Mouse (Mus musculus) limb, embryonic 14.5 days (tissue): ENCODE data around the gene 1110032F04Rik. TPM values are rescaled to one million over a fixed set of nuclear protein-coding genes. Genes with fewer than 3 reads are reported as not detected.

Source experiments
- ATAC-seq: fragments of 200-750 bp; cut with Nextera tagmentation; 2 replicates; pipeline ENCODE4 v1.8.0; 2017; ENCODE audit warnings: low read depth, moderate number of reproducible peaks, moderate TSS enrichment; ENCODE audit not compliant: low FRiP score
- DNase-seq: peaks from one replicate; pipeline ENCODE4 v3.0.0-alpha.2; 2015; ENCODE audit warnings: low spot score
- H3K27ac ChIP-seq: fragments of 300-500 bp; sonication (generic); replicated peaks from 2 replicates; pipeline ENCODE4 v1.5.1; 2014; ENCODE audit warnings: low read depth, mild to moderate bottlenecking, low read length, moderate library complexity, mixed read lengths
- H3K27me3 ChIP-seq: fragments of 300-500 bp; sonication (generic); 2 replicates; pipeline ENCODE4 v1.6.1; 2014; ENCODE audit warnings: low read length, mixed read lengths; ENCODE audit not compliant: control insufficient read depth, insufficient read depth
- H3K36me3 ChIP-seq: fragments of 300-500 bp; sonication (generic); 2 replicates; pipeline ENCODE4 v1.6.1; 2014; ENCODE audit warnings: mild to moderate bottlenecking, low read length, moderate library complexity, mixed read lengths; ENCODE audit not compliant: control insufficient read depth, insufficient read depth
- H3K4me1 ChIP-seq: fragments of 300-500 bp; sonication (generic); 2 replicates; pipeline ENCODE4 v1.6.1; 2014; ENCODE audit warnings: antibody characterized with exemption, low read length, mixed read lengths; ENCODE audit not compliant: control insufficient read depth, insufficient read depth
- H3K4me2 ChIP-seq: fragments of 300-500 bp; sonication (generic); replicated peaks from 2 replicates; pipeline ENCODE4 v1.6.1; 2014; ENCODE audit warnings: low read depth, mild to moderate bottlenecking, low read length, moderate library complexity; ENCODE audit not compliant: severe bottlenecking
- H3K4me3 ChIP-seq: fragments of 300-500 bp; sonication (generic); replicated peaks from 2 replicates; pipeline ENCODE4 v1.5.1; 2014; ENCODE audit warnings: low read length
- H3K9ac ChIP-seq: fragments of 300-500 bp; sonication (generic); 2 replicates; pipeline ENCODE4 v1.6.1; 2014; ENCODE audit warnings: mild to moderate bottlenecking, low read depth, low read length, moderate library complexity; ENCODE audit not compliant: severe bottlenecking
- H3K9me3 ChIP-seq: fragments of 300-500 bp; sonication (generic); 2 replicates; pipeline ENCODE4 v1.6.1; 2016; ENCODE audit warnings: low read length; ENCODE audit not compliant: control insufficient read depth
- POLR2A ChIP-seq: fragments of 200-500 bp; IDR thresholded peaks from 2 replicates; pipeline ENCODE4 v1.8.0; 2012; ENCODE audit warnings: inconsistent platforms, mild to moderate bottlenecking, moderate library complexity, borderline replicate concordance; ENCODE audit not compliant: insufficient read depth, insufficient read length; ENCODE audit errors: extremely low read depth
- WGBS: fragments of 180-500 bp; shearing (Covaris S2); extraction: QIAGEN DNeasy Blood & Tissue Kit; methylation state at CpG from one replicate; pipeline ENCODE4 v1.1.7; 2014; 5-methylcytosine and 5-hydroxymethylcytosine counted together
- polyA plus RNA-seq, 2 experiments: library from polyadenylated mRNA; depleted of rRNA in 1 of 2; stranded (reverse) in 1 of 2; unstranded in 1 of 2; fragments of >200 nt; fragmentation: Nextera tagmentation in 1 of 2; extraction: Ambion mirVana in 1 of 2; gene quantifications; 2 replicates each; pipeline versions ENCODE4 v1.2.1 to v1.2.3; 2012 to 2014

Gene 1110032F04Rik
- 1.1 and 1.6 TPM in 2 replicates for polyA plus RNA-seq (2012; rRNA removed)
- polyA plus RNA-seq (2014; fragmentation: Nextera tagmentation; extraction: Ambion mirVana), result 1.2 and 1.3 TPM in 2 replicates

DNA sequence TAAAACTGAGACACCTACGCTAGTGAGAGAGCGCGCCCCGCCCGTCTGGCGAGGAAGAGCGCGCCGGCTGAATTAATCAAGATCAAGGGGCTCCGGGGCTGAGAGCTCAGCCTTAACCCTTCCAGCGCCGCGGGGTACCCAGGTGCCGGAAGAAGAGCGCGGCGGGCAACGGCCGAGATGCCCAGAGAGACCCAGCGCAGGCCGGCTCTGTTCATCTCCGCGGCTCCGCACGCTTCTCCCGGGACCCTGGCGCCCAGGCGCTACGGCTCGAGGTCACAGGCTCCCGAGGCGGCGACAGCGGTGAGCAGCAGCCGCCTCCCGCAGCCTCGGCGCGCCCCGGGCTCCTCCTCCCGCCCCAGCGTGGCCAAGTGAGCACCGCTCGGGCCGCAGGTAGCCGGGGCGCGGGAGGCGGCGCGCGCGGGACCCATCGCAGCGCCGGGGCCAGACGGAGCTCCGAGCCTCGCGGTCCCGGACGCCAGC lies at the start of gene 1110032F04Rik:
Gene 1110032F04Rik, plus strand, starts transcription at position 376 of the 480 bp plus-strand sequence.
- no peaks in the 10 kb centered on the region for H3K9me3 ChIP-seq
- peak within 1 kb of the TSS; percentile 60 for H3K4me3 ChIP-seq
- WGBS, result 1% methylated on average over 50 of the region's 62 CpGs
- H3K4me1 ChIP-seq, result no peaks in the 10 kb centered on the region
- no peaks in the 10 kb centered on the region for H3K36me3 ChIP-seq
- TF ChIP-seq POLR2A, result no peak
- no peak within 1 kb of the TSS for H3K27ac ChIP-seq
- DNase-seq (peak; percentile 23), ATAC-seq (peak; percentile 63; the same call in 1 of the 2 replicates)
- peaks cover 48% of the 10 kb centered on the region for H3K27me3 ChIP-seq
- H3K4me2 ChIP-seq, result peak within 1 kb of the TSS; percentile 100
- peak within 1 kb of the TSS; percentile 55 for H3K9ac ChIP-seq

GRCm38 (mm10) chr3:68821406-68821805 lies 48.0 kb upstream of the 1110032F04Rik start:
- WGBS, result 40% methylated on average over 4 of the region's 4 CpGs
- TF ChIP-seq POLR2A, result no peak
- no peak overlapping the region for H3K4me3 ChIP-seq
- peaks cover 7% of the 10 kb centered on the region; the same call in 1 of the 2 replicates for H3K4me1 ChIP-seq
- H3K9me3 ChIP-seq, result no peaks in the 10 kb centered on the region
- H3K4me2 ChIP-seq, result no peak overlapping the region
- no peak overlapping the region for H3K27ac ChIP-seq
- no peak for DNase-seq
- H3K36me3 ChIP-seq, result no peaks in the 10 kb centered on the region
- no peaks in the 10 kb centered on the region for H3K27me3 ChIP-seq
- no peak for ATAC-seq
- no peak overlapping the region for H3K9ac ChIP-seq

DNA sequence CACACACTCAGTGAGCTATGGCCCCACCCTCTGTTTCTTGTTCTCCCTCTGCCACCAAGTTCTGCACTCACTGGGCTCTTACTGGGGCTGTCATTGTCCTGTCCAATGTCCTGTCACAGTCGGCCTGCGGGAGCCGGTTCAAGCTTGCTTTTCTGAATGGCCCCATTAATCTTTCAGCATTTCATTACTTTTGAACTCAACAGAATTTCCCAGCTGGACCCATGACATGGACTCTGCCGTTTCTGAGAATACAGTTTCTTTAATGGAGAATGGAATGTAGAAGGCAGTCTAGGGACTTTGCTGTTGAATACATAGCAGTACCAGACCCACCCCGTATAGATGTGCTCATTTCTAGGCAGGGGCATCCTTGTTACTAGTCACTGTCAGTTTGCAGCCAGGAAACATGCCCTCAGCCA lies 47.5 kb upstream of the 1110032F04Rik start:
- Histone ChIP-seq H3K9me3 (no peaks in the 10 kb centered on the region), H3K4me3 (no peak overlapping the region), H3K4me2 (no peak overlapping the region), H3K4me1 (peaks cover 7% of the 10 kb centered on the region; the same call in 1 of the 2 replicates), H3K9ac (no peak overlapping the region), H3K27me3 (no peaks in the 10 kb centered on the region), H3K36me3 (no peaks in the 10 kb centered on the region), H3K27ac (no peak overlapping the region)
- no peak for ATAC-seq
- no peak for DNase-seq
- no peak for TF ChIP-seq POLR2A
- 46% methylated on average over 5 of the region's 5 CpGs for WGBS

GRCm38 (mm10) chr3:68823876-68824764 lies 45.3 kb upstream of the 1110032F04Rik start:
- TF ChIP-seq POLR2A, result no peak
- H3K27me3 ChIP-seq, result no peaks in the 10 kb centered on the region
- H3K4me1 ChIP-seq, result peaks cover 7% of the 10 kb centered on the region; the same call in 1 of the 2 replicates
- H3K27ac ChIP-seq, result no peak overlapping the region
- ATAC-seq, result no peak
- WGBS, result 53% methylated on average over 15 of the region's 15 CpGs
- no peaks in the 10 kb centered on the region for H3K36me3 ChIP-seq
- no peak overlapping the region for H3K4me2 ChIP-seq
- no peaks in the 10 kb centered on the region for H3K9me3 ChIP-seq
- no peak overlapping the region for H3K9ac ChIP-seq
- peak; percentile 42 for DNase-seq
- H3K4me3 ChIP-seq, result no peak overlapping the region

DNA sequence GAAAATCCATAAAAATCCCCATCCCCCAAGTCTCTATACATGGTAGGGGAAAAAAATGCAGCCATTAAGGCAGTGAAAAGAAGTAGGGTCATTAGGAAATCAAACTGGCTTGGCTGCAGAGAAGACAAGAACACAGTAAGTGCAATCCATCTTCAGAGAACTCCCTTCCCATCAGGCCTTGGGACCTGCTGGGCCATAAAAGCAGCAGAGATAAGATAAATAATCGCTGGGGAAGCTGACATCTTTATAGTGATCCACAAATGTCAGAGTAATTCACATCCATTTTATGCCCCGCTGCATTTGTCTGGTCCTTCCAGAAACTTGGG lies 44.7 kb upstream of the 1110032F04Rik start:
- no peaks in the 10 kb centered on the region for H3K36me3 ChIP-seq
- no peaks in the 10 kb centered on the region for H3K27me3 ChIP-seq
- H3K9ac ChIP-seq, result no peak overlapping the region
- TF ChIP-seq POLR2A, result no peak
- H3K4me1 ChIP-seq, result peaks cover 7% of the 10 kb centered on the region; the same call in 1 of the 2 replicates
- no peak overlapping the region for H3K4me2 ChIP-seq
- ATAC-seq, result no peak
- no peaks in the 10 kb centered on the region for H3K9me3 ChIP-seq
- no peak for DNase-seq
- no peak overlapping the region for H3K27ac ChIP-seq
- WGBS, result 28% methylated on average over 2 of the region's 2 CpGs
- no peak overlapping the region for H3K4me3 ChIP-seq
